Mouse (Mus musculus): ENCODE results near the gene Tnik.

- TF ChIP-seq CTCF (IDR thresholded peaks at IDR 0.05; ENCODE audit: borderline replicate concordance, control insufficient read depth, extremely low read depth, insufficient read depth, low read length, poor library complexity) (no peak), POLR2A (IDR thresholded peaks at IDR 0.05; ENCODE audit: control insufficient read depth, extremely low read depth, insufficient read depth, low read length, poor library complexity) (no peak)
Observed at GRCm38 (mm10) chr3:28709740-28710139, 446.7 kb downstream of the Tnik start.

All from thymus, adult 2 months (tissue).